Mouse (Mus musculus) hindbrain, embryonic 11.5 days (tissue): ENCODE results near the gene Map1s. TPM values are rescaled to one million over a fixed set of nuclear protein-coding genes. Genes with fewer than 3 reads are reported as not detected.

Source experiments
- ATAC-seq: fragments of 200-750 bp; cut with Nextera tagmentation; 2 replicates; pipeline ENCODE4 v1.8.0; 2017; ENCODE audit warnings: mild to moderate bottlenecking, moderate TSS enrichment, moderate library complexity; ENCODE audit not compliant: low FRiP score
- DNase-seq: peaks from one replicate; pipeline ENCODE4 v3.0.0-alpha.2; 2015; ENCODE audit warnings: low spot score
- H3K27ac ChIP-seq: fragments of 300-500 bp; sonication (generic); 2 replicates; pipeline ENCODE4 v1.5.1; 2014; ENCODE audit warnings: mild to moderate bottlenecking, low read depth, low read length
- H3K27me3 ChIP-seq: fragments of 300-500 bp; sonication (generic); 2 replicates; pipeline ENCODE4 v1.6.1; 2014; ENCODE audit warnings: mild to moderate bottlenecking, low read length, moderate library complexity, mixed read lengths; ENCODE audit not compliant: control insufficient read depth, insufficient read depth
- H3K36me3 ChIP-seq: fragments of 300-500 bp; sonication (generic); 2 replicates; pipeline ENCODE4 v1.6.1; 2014; ENCODE audit warnings: mild to moderate bottlenecking, low read length, moderate library complexity, mixed read lengths; ENCODE audit not compliant: control insufficient read depth, insufficient read depth
- H3K4me1 ChIP-seq: fragments of 300-500 bp; sonication (generic); replicated peaks from 2 replicates; pipeline ENCODE4 v1.6.1; 2014; ENCODE audit warnings: low read length, mixed read lengths; ENCODE audit not compliant: control insufficient read depth, insufficient read depth
- H3K4me2 ChIP-seq: fragments of 300-500 bp; sonication (generic); replicated peaks from 2 replicates; pipeline ENCODE4 v1.6.1; 2014; ENCODE audit warnings: mild to moderate bottlenecking, low read depth, low read length
- H3K4me3 ChIP-seq: fragments of 300-500 bp; sonication (generic); 2 replicates; pipeline ENCODE4 v1.5.1; 2014; ENCODE audit warnings: low read depth, low read length
- H3K9ac ChIP-seq: fragments of 300-500 bp; sonication (generic); 2 replicates; pipeline ENCODE4 v1.6.1; 2014; ENCODE audit warnings: low read depth, low read length
- H3K9me3 ChIP-seq: fragments of 300-500 bp; sonication (generic); 2 replicates; pipeline ENCODE4 v1.6.1; 2016; ENCODE audit warnings: low read length; ENCODE audit not compliant: control insufficient read depth
- WGBS: fragments of 180-500 bp; shearing (Covaris S2); extraction: QIAGEN DNeasy Blood & Tissue Kit; methylation state at CpG from one replicate; pipeline ENCODE4 v1.1.7; 2014; 5-methylcytosine and 5-hydroxymethylcytosine counted together
- polyA plus RNA-seq: library from polyadenylated mRNA; unstranded; fragments of >200 nt; fragmentation: Nextera tagmentation; extraction: Ambion mirVana; gene quantifications from 2 replicates; pipeline ENCODE4 v1.2.1, GENCODE M21; 2014

The Map1s gene
- polyA plus RNA-seq, 1 experiment from 2014 or later: 32.3 TPM

- H3K4me3 ChIP-seq: no peak overlapping the region
- no peak overlapping the region for H3K4me2 ChIP-seq
- no peaks in the 10 kb centered on the region for H3K9me3 ChIP-seq
- no peaks in the 10 kb centered on the region; the same call in 1 of the 2 replicates for H3K4me1 ChIP-seq
- WGBS: 14% methylated on average over 12 of the region's 12 CpGs
- H3K27me3 ChIP-seq: peaks cover 7% of the 10 kb centered on the region
- no peak overlapping the region for H3K9ac ChIP-seq
- no peaks in the 10 kb centered on the region for H3K36me3 ChIP-seq
- DNase-seq (peak; percentile 44), ATAC-seq (no peak)
- H3K27ac ChIP-seq: no peak overlapping the region
Observed at GRCm38 (mm10) chr8:70885612-70886011, 20.1 kb upstream of the Map1s start.

- DNase-seq (peak; percentile 53), ATAC-seq (peak; percentile 26; the same call in 1 of the 2 replicates)
- no peaks in the 10 kb centered on the region for H3K36me3 ChIP-seq
- H3K27ac ChIP-seq: no peak overlapping the region
- H3K9me3 ChIP-seq: no peaks in the 10 kb centered on the region
- 0 out of 2 replicates have a peak overlapping the region, but pooled peaks have one; percentile 6 for H3K4me3 ChIP-seq
- peaks cover 28% of the 10 kb centered on the region for H3K27me3 ChIP-seq
- peaks cover 7% of the 10 kb centered on the region; the same call in 1 of the 2 replicates for H3K4me1 ChIP-seq
- H3K4me2 ChIP-seq: peak overlapping the region; percentile 23; the same call in 1 of the 2 replicates
- no peak overlapping the region for H3K9ac ChIP-seq
- WGBS: 3% methylated on average over 17 of the region's 18 CpGs
Observed at GRCm38 (mm10) chr8:70887669-70888068, 18.1 kb upstream of the Map1s start.

- Histone ChIP-seq H3K27me3 (peaks cover 39% of the 10 kb centered on the region), H3K4me1 (peaks cover 7% of the 10 kb centered on the region; the same call in 1 of the 2 replicates), H3K9me3 (no peaks in the 10 kb centered on the region), H3K4me2 (no peak overlapping the region), H3K9ac (no peak overlapping the region), H3K36me3 (no peaks in the 10 kb centered on the region; the same call in 1 of the 2 replicates), H3K27ac (no peak overlapping the region), H3K4me3 (no peak overlapping the region)
- 95% methylated on average over 5 of the region's 5 CpGs for WGBS
- no peak for ATAC-seq
- DNase-seq: no peak
Observed at GRCm38 (mm10) chr8:70890656-70891055, 15.1 kb upstream of the Map1s start.

- Histone ChIP-seq H3K36me3 (no peaks in the 10 kb centered on the region; the same call in 1 of the 2 replicates), H3K27ac (no peak overlapping the region), H3K4me1 (peaks cover 9% of the 10 kb centered on the region; the same call in 1 of the 2 replicates), H3K4me3 (no peak overlapping the region), H3K4me2 (no peak overlapping the region), H3K27me3 (peaks cover 39% of the 10 kb centered on the region), H3K9me3 (no peaks in the 10 kb centered on the region), H3K9ac (no peak overlapping the region)
- DNase-seq: no peak
- WGBS: 6% methylated on average over 21 of the region's 21 CpGs
- ATAC-seq: no peak
Observed at GRCm38 (mm10) chr8:70891356-70891755, 14.4 kb upstream of the Map1s start.

GRCm38 (mm10) chr8:70892022-70892895, 13.5 kb upstream of the Map1s start, which contains the start of gene Slc5a5:
Gene Slc5a5, minus strand, starts transcription at chr8:70892757.
- no peaks in the 10 kb centered on the region for H3K9me3 ChIP-seq
- peaks cover 39% of the 10 kb centered on the region for H3K27me3 ChIP-seq
- H3K36me3 ChIP-seq: no peaks in the 10 kb centered on the region; the same call in 1 of the 2 replicates
- no peak for ATAC-seq
- peak; percentile 53 for DNase-seq
- WGBS: 2% methylated on average over 80 of the region's 80 CpGs
- no peak within 1 kb of the TSS for H3K9ac ChIP-seq
- no peak within 1 kb of the TSS for H3K27ac ChIP-seq
- H3K4me1 ChIP-seq: peaks cover 10% of the 10 kb centered on the region; the same call in 1 of the 2 replicates
- peak within 1 kb of the TSS; percentile 31 for H3K4me2 ChIP-seq
- H3K4me3 ChIP-seq: peak within 1 kb of the TSS; percentile 18; the same call in 1 of the 2 replicates

GRCm38 (mm10) chr8:70892896-70893655, 12.7 kb upstream of the Map1s start:
- no peaks in the 10 kb centered on the region for H3K9me3 ChIP-seq
- no peak overlapping the region for H3K9ac ChIP-seq
- H3K4me2 ChIP-seq: no peak overlapping the region
- no peak for DNase-seq
- peaks cover 10% of the 10 kb centered on the region; the same call in 1 of the 2 replicates for H3K4me1 ChIP-seq
- no peak for ATAC-seq
- 25% methylated on average over 20 of the region's 20 CpGs for WGBS
- H3K4me3 ChIP-seq: no peak overlapping the region; the same call in 1 of the 2 replicates
- H3K27me3 ChIP-seq: peaks cover 39% of the 10 kb centered on the region
- H3K36me3 ChIP-seq: no peaks in the 10 kb centered on the region; the same call in 1 of the 2 replicates
- no peak overlapping the region for H3K27ac ChIP-seq

- Histone ChIP-seq H3K4me3 (no peak overlapping the region), H3K27ac (0 out of 2 replicates have a peak overlapping the region, but pooled peaks have one; percentile 21)
Observed at GRCm38 (mm10) chr8:70893656-70894384, 11.9 kb upstream of the Map1s start.

GRCm38 (mm10) chr8:70894385-70894720, 11.4 kb upstream of the Map1s start:
- no peak overlapping the region for H3K4me2 ChIP-seq
- no peaks in the 10 kb centered on the region; the same call in 1 of the 2 replicates for H3K36me3 ChIP-seq
- no peaks in the 10 kb centered on the region for H3K9me3 ChIP-seq
- peaks cover 39% of the 10 kb centered on the region for H3K27me3 ChIP-seq
- WGBS: 73% methylated on average over 2 of the region's 2 CpGs
- peaks cover 13% of the 10 kb centered on the region; the same call in 1 of the 2 replicates for H3K4me1 ChIP-seq
- DNase-seq: no peak
- no peak overlapping the region for H3K4me3 ChIP-seq
- H3K9ac ChIP-seq: no peak overlapping the region
- H3K27ac ChIP-seq: no peak overlapping the region
- no peak for ATAC-seq

More at GRCm38 (mm10) chr8:70893656-70894384, 11.9 kb upstream of the Map1s start:
- H3K9ac ChIP-seq: no peak overlapping the region
- 29% methylated on average over 12 of the region's 12 CpGs for WGBS
- peak; percentile 33; the same call in 1 of the 2 replicates for ATAC-seq
- no peaks in the 10 kb centered on the region; the same call in 1 of the 2 replicates for H3K36me3 ChIP-seq
- H3K4me1 ChIP-seq: peaks cover 13% of the 10 kb centered on the region; the same call in 1 of the 2 replicates
- no peaks in the 10 kb centered on the region for H3K9me3 ChIP-seq
- no peak overlapping the region for H3K4me2 ChIP-seq
- H3K27me3 ChIP-seq: peaks cover 39% of the 10 kb centered on the region
- peak; percentile 94 for DNase-seq
